Mouse (Mus musculus): ENCODE measurements around the gene Cdk6. TPM values are rescaled to one million over a fixed set of nuclear protein-coding genes. Genes with fewer than 3 reads are reported as not detected.
A peak's percentile ranks its signal among the peaks of the same experiment; 100 is the strongest.
"Not testable (repeated sequence)": the region's sequence is repeated elsewhere in the genome, so short reads cannot be mapped to it uniquely, and the experiment has no call there.

The Cdk6 gene
- 10 to 100 TPM; 22.9 to 26.1 TPM for total RNA-seq (2021)
- long read RNA-seq, experiment 1, transcript Cdk6-201 (7 exons, 2,470 nt), result major isoform, 6 of 8 reads
- long read RNA-seq, experiment 1, partial matches to known transcripts, result 0 of 8 reads
- long read RNA-seq, experiment 1, other reads (novel, unspliced or antisense), result 2 of 8 reads
- long read RNA-seq, experiment 2, partial matches to known transcripts, result 0 of 5 reads
- long read RNA-seq, experiment 2, other reads (novel, unspliced or antisense), result 3 of 5 reads

DNA sequence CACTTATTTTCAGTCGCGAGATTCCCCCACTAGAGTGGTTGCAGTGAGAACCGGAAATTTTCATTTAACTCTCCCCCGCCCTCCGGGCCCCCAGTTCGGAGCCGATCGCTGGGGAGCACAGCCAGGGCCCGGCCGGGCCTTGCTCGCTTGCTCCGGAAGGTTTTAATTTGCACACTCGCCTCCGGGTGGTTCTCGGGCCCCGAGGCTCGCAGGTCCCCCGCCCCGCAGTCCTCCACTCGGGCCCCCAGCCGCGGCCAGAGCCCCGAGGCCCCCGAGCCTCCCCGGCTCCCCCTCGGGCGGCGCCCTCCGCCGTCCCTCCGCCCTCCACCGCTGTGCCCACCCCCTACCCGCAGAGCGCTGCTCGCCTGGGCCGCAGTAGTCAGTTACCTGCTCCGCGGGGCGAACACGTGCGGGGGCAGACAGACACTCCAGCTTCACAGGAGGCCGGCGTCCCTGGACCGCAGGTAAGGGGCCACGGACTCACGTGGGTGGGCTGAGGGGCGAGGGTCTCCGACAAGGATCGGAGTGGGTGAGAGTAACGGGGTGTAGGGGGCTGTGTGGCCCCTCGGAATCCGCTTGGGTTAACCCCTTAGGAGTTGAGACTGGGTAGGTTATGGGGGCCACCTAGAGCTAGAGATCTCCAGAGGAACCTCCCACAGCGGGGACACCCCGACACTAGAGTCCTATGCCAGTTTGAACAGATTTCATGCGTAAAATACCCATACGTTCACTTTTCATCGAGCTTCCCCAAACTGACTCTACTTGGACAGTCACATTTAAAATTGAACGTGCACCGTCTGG lies at the start of gene Cdk6:
TSS of gene Cdk6 (plus strand) at position 375 of the 801 bp plus-strand sequence.
- intact Hi-C loops (cut with DNase I), result loop anchor here (5.0 kb wide), 3 partner anchors 41 to 189 kb away; no protein-coding TSS in a partner anchor
- DNase-seq, result peak; percentile 66 to 72

DNA sequence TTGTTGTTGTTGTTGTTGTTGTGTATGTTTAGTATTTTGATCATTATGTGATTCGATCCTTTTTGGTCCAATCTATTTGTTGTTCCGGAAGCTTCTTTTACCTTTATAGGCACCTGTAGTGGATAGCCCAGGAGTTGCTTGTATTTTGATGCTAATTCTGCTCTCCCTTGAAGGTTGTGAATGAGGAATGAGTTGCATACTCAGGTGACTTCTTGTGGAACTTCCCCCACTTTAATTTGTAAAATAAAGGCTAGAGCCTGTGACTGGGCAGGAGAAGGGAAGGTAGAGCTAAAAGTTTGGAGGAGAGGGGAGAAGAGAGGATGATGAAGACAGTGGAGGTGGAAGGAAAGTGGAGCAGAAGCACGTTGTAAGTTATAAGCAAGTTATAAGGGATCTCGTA lies 47.6 kb upstream of the Cdk6 start:
- intact Hi-C loops (cut with DNase I), result no loop called here
- no peak for DNase-seq

DNA sequence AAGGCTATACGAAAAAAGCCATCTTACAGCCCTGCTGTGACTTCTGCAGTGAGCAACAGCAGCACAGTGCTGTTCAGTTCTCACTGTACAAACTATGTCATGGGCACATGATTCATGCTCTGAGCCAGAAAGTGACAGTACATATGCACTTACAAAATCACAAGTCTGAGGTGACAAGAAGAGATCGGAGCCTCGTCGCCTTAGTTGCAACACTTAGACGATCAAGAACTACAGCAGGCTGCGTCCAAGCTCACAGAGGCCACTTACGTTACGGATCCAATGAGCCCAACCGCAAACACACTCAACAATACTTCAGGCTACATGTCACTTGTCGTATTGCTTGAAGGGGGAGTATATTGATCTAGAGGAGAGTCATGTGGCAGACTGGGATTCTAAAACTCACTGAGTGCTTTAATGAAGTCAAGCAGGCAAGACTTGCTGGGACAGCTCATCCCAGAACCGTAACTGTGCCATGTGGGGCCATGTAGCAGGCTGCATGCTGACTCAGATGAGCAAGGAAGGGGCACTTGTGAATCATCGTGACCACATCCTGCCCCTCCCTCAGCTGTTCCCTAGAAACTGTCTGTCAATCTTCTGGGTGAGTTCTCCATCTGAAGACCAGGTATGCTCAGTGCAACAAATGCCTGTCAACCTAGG lies 40.4 kb upstream of the Cdk6 start:
- DNase-seq, result peak in 1 of 2 experiments; percentile 2
- intact Hi-C loops (cut with DNase I), result no loop called here

DNA sequence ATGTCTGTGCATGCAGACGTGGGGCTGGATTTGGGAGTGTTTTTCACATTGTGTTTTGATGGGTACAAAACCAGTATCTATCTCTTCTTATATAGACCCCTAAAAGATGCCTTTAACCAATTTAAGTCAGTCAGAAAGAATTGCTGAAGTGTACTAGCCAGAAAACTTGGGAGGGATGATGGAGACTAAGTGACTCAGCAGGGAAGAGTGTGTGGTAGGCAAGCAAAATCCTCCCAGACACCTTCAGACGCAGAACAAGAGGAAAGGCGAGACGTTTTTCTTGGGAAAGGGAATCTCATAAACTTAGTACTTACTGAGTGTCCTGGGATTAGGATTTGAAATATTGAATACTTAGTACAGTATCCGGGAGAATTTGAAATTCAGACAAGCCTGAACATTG lies 39.8 kb upstream of the Cdk6 start:
- no peak for DNase-seq
- intact Hi-C loops (cut with DNase I), result no loop called here

DNA sequence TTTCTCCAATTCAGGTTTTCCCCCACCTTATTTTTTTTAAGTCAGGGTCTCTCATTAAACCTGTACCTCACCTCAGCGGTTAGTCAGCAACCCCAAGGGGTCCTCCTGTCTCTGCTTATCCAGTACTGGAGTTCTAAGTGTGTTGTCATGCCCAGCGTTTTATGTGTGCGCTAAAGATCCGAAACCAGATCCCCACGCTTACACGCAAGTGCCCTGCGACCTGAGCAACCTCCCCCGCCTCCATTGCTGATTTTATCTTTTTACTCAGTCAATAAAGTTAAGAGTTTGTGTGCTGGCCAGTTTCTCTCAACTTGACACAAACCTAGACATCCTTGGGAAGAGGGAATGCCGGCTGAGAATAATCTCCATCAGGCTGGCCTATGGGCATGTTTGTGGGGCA lies 37.4 kb upstream of the Cdk6 start:
- intact Hi-C loops (cut with DNase I), result no loop called here
- DNase-seq, result no peak

DNA sequence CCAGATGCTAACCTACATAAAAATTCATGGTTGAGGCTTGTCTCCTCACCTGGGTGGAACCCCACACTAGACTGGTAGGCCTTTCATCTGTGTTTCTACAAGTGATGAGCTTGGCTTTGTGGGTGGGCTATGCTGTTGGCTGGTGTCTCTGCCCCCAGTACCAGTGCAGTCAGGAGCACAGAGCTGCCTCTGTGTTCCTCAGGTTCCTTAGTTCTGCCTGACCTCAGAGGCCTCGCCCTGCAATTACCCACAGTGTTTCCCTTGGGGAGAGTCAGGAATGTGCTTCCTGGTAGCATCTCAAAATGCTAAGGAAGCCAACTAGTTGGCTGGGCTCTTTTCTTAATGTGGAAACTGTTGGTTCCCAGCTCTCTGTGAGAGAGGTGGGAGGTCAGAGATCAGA lies 35.1 kb upstream of the Cdk6 start:
- DNase-seq, result no peak
- intact Hi-C loops (cut with DNase I), result no loop called here

DNA sequence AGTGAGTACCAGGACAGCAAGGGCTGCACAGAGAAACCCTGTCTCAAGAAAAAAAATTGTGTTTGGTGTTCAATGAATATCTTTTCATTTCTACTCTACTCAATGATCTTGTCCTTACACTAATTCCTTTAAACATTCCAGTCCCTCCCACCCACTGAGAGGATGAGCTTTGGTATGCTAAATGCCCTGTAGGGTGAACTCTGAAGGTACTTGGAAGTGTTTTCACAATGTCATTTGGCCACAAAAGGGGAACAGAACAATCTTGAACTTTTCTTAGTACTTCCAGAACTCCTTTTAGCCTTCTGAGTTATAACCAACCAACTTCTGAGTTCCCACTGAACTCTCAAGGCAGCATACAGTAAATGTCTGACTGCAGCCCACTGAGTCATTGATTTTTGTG lies 32.2 kb upstream of the Cdk6 start:
- intact Hi-C loops (cut with DNase I), result no loop called here

DNA sequence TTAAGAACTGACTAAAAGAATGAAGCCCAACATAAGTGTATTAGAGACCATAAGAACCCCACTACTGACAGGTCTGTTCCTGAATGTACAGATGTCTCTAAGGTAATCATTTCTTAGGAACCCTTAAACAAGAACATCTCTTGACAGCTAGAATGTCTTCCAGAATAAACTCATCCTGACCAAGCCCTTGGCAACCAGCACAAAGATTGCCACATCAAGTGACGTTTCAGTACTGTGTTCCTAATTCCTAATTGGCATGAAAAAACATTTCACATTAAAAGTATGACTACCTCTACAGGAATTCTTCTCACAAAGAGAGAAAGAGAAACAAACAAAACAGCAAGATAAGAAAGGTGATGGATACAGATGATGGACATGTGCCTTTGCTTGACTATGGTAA lies 31.7 kb upstream of the Cdk6 start:
- intact Hi-C loops (cut with DNase I), result no loop called here
- DNase-seq, result no peak

More for the DNA sequence above, 32.2 kb upstream of the Cdk6 start:
- no peak for DNase-seq

DNA sequence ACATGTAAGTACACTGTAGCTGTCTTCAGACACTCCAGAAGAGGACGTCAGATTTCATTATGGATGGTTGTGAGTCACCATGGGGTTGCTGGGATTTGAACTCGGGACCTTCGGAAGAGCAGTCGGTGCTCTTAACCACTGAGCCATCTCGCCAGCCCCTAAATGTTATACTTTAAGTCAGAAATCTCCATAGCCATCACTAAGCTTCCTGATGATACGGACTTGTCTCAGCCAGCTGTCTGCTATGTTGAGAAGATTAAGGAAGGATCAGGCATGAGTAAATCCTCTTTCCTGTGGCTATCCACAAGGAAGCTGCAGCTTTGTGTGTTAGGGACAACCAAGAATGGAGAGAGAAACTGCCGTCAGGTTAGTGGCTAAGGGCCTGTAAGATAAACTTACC lies 30.1 kb upstream of the Cdk6 start:
- intact Hi-C loops (cut with DNase I); DNase-seq: not testable (repeated sequence)

DNA sequence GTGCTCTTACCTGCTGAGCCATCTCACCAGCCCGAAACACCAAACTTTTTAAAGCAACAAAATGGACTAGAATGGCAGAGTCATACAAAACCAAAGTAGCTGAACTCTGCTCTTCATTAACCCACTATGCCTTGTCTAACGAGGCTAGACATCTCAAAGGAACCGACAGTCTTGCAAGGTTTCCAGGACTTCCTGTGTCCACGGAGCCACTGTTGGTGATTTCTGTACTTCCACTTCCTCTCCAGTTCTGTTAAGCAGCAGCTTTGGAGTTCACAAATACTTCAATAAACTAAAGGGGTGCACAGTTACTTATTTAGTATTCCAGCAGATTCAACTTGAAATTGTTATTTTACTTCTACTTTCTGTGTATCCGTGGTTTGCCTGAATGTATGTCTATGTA lies 23.6 kb upstream of the Cdk6 start:
- intact Hi-C loops (cut with DNase I); DNase-seq: not testable (repeated sequence)

DNA sequence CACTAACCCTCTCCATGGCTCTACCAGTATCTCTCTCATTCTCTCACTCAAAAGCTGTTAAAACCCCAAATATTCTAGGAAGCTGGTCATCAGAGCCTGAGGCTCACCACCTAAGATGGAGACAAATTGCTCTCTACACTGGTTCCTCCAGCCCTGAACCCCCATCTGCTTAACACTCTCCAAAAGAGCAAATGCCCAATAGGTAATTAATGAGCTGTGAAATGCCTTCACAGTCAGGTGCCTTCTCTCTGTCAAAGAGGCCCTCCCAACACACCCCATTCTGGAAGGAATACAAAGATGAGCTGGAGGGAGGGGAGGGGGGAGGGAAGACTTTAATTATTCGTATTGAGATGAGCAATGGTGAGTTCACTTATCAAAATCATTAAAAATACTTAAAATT lies 21.1 kb upstream of the Cdk6 start:
- no peak for DNase-seq
- intact Hi-C loops (cut with DNase I), result no loop called here

DNA sequence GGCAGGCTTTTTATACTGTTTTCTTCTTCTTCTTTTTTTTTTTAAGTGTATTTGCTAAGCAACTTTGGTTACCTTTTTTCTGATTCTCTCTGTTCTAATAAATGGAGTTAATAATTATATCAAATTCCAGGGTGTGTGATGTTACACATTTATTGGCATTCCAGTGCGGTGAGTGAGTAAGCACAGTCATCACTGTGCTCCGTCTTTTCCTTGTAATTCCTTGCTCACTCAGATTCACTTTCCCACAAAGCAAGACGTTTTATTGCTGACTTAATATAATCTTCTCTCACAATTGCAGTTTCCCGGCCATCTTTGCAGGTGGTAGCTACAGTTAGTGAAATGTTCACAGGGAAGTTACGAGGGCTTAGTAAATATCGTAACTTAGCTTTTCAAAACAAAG lies 19.2 kb upstream of the Cdk6 start:
- intact Hi-C loops (cut with DNase I), result no loop called here
- DNase-seq, result no peak

DNA sequence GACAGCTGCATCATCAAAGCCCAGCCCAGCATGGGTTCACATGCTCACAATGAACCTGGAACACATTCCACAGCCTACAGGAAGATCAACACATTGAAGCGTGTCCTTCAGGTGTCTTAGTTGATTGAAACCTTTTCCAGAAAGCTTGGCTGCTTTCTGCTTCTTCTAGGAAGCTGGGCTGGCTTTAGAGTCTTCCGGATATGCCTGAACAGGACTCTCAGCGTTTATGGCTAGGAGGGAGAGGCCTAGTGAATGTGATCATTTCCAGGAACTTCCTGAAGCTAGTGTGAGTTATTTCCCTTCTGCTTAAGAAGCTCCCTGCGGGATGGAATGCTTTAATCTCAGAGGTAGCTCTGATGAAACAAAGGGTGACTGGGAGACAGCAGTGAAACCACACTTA lies 17.2 kb upstream of the Cdk6 start:
- no peak for DNase-seq
- intact Hi-C loops (cut with DNase I), result no loop called here

DNA sequence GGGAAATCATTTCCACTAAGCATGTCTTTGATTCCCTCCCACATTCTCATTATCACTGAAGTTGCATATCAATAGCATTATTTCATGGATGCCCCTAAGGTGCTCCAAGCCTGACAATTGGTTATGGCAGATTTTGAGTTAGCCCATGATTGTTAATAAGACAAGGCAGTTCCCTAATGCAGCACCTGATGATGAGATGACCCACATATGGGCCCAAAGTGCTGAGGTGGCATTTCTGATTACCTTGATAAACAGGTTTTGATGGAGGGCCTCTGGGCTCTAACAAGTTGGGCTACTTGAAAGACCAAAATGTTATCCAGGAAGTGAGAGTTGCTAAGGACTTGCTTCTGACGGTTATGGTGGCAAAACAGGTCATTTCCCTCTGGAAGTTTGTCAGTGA lies 11.9 kb upstream of the Cdk6 start:
- intact Hi-C loops (cut with DNase I), result no loop called here
- no peak for DNase-seq

DNA sequence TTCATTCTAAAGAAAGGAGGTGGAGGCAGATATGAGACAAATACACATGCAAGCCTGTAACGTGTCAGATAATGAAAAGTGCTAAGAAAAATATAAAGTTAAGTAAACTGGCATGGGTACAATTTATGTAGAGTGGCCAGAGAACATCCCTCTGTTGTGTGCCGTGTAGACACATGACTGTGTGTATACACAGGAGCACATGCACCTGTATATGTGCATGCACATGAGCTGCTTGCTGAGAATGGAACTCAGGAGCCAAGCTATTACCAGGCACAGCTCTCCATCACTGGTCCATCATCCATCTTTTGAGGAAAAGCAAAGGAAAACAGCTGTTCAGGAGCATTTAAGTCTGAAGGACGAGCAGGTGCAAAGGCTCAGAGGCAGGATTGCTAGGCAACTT lies 10.4 kb upstream of the Cdk6 start:
- no peak for DNase-seq
- intact Hi-C loops (cut with DNase I), result no loop called here

DNA sequence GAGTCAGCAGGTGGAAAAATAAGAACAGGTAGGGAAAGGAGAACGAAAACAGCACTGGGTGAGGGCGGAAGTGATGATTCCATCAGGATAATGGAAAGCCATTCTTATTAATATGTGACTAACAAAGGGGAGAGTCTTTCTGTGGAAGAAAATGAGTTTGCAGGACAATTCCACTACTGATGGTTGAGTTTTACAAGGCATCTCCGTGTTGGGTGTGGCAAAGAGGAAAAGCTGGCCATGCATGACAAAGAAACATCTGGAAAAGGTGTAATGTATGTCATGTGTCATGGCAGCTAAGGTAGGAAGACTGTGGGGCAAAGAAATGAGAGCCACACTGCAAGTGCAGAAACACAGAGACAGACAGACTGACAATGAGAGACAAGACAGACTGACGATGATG lies 8.3 kb upstream of the Cdk6 start:
- intact Hi-C loops (cut with DNase I); DNase-seq: not testable (repeated sequence)

DNA sequence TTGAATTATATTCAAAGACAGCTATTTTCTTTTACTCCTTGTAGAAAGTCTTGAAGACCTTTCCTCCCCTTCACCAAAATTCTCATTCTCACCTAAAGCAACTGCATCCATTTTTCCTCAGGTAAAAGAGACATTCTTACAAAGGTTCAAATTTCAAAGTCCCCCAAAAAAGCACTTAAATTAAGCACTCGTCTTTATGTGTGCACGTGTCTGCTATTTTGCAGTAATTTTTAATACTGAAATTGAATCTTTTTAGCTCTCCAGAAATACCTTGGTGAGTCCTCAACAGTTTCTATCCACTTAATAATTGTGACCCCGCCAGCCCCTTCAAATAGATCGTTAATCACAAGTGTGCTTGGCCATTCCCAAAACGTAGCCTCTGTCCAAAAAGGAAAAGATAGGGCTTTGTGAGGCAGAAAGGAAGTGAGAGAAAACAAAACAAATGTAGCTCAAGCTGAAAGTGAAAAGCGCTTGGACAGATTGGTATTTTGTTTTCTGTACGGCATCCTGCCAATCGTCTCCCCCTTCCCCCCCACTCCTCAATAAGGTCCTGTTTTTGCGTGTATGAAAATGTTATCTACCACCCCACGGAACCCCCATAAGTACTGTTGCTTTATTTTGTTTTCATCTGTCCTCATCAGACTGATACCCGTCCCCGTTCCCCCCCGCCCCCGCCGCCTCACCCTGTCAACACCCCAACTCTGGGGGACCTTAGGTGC lies 786 bp upstream of the Cdk6 start:
- intact Hi-C loops (cut with DNase I), result loop anchor here (5.0 kb wide), 3 partner anchors 42 to 188 kb away; no protein-coding TSS in a partner anchor
- DNase-seq, result not testable (repeated sequence)

DNA sequence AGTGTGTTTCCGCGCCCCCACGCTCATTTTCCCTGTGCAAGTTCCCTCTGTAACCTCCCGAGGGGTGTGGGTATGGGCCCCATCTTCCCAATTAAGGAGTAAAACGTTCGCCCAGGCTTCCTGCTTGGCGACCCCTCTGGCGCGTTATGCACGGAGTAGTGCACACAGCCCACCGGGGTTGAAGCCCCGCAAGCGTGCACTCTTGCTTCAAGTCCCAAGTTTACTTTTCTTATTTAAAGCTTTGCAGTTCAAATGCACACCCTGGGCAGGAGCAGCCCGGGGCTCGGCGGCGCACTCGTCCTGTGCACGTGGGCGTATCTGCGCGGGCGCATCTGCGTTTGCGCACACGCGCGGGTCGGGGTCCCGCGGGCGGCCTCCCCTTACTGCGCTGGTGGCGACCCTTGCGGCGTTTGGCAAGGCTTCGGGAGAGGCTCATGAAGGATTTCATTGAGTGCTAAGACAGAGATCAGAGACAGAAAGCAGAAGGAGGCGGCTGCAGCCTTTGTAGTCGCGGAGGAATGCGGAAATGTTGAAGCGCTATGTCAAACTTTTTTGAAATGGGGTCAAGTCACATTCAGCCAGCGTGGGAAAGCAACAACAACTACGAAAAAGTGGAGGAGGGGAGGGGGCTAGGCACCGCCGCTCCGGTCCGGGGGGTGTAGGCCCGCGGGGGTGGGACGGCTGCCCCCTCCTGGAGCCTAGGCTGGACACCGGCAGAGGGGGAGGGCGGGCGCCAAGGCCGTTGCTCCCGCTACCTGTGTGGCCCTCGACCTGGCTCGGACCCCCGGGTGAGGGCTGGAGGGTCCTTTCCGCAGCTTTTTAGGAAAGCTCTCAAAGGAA lies 866 bp downstream of the Cdk6 start:
- intact Hi-C loops (cut with DNase I), result loop anchor here (2.0 to 5.0 kb wide), 4 partner anchors 40 to 190 kb away; no protein-coding TSS in a partner anchor
- peak; percentile 54 to 60 for DNase-seq

DNA sequence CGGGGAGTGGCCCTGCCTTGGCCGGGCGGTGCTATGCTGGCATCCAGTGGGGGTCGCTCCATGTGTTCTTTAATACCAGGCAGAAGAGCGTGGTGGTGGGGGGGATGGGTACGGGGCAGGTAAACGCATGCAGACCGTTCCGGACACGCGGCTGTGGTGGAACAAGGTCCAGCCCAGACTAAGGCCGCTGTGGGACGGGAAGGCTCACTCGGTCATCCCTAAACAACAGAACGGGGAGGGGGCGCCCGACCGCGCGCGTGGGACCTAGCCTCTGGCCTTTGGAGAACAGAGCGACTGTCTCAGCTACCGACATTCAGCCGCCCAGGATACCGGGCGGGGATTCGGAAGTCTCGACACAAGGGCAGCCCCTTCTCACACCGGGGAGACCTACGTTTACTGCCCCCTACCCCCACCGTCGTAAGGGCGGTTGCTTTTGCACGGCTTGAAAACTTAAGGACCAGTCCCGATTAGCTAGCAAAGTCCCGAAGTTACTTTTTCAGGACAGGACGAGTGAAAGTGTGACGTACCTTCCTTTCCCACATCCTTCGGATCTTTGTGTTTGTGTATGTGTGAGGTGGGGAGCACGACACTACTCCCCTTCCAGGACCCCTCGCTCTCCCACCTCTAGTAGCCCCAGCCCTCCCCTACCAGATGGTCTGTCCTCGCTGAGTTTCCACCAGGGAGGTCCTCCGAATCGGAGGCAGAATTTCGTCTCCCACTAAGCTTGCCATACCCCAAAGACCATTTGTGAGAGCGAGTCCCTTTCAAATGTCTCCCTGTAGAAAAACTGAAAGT lies 1.7 kb downstream of the Cdk6 start:
- intact Hi-C loops (cut with DNase I), result loop anchor here (1.0 to 5.0 kb wide), 5 partner anchors 39 to 191 kb away; no protein-coding TSS in a partner anchor
- peak; percentile 56 to 62 for DNase-seq
